Mouse (Mus musculus): Measurements from ENCODE around the gene Dennd2c.
A peak's percentile ranks its signal among the peaks of the same experiment; 100 is the strongest.

The Dennd2c gene

GRCm38 (mm10) chr3:103123636-103124035 is 21.2 kb downstream of the Dennd2c start:
- DNase-seq = no peak

- no peak for DNase-seq
Observed at GRCm38 (mm10) chr3:103126138-103126537, 23.7 kb downstream of the Dennd2c start.

- no peak for DNase-seq
Observed at GRCm38 (mm10) chr3:103127177-103127576, 24.8 kb downstream of the Dennd2c start.

GRCm38 (mm10) chr3:103127721-103128120 is 25.3 kb downstream of the Dennd2c start:
- DNase-seq = no peak

GRCm38 (mm10) chr3:103128251-103128650 is 25.8 kb downstream of the Dennd2c start:
- DNase-seq = no peak

GRCm38 (mm10) chr3:103129367-103130159 is 27.2 kb downstream of the Dennd2c start:
- no peak for DNase-seq

GRCm38 (mm10) chr3:103130236-103130751 is 27.9 kb downstream of the Dennd2c start:
- peak; percentile 47 for DNase-seq

- DNase-seq = no peak
Observed at GRCm38 (mm10) chr3:103133098-103133497, 30.7 kb downstream of the Dennd2c start.

GRCm38 (mm10) chr3:103136414-103137077 is 34.1 kb downstream of the Dennd2c start:
- DNase-seq = no peak

GRCm38 (mm10) chr3:103139047-103139446 is 36.6 kb downstream of the Dennd2c start:
- DNase-seq = peak; percentile 26

GRCm38 (mm10) chr3:103140095-103140838 is 37.9 kb downstream of the Dennd2c start:
- peak; percentile 30 for DNase-seq

- DNase-seq = no peak
Observed at GRCm38 (mm10) chr3:103141287-103141686, 38.9 kb downstream of the Dennd2c start.

GRCm38 (mm10) chr3:103142366-103142765 is 40.0 kb downstream of the Dennd2c start:
- DNase-seq = no peak

- DNase-seq = no peak
Observed at GRCm38 (mm10) chr3:103145336-103145735, 42.9 kb downstream of the Dennd2c start.

- no peak for DNase-seq
Observed at GRCm38 (mm10) chr3:103145791-103146190, 43.4 kb downstream of the Dennd2c start.

- DNase-seq = peak; percentile 13
Observed at GRCm38 (mm10) chr3:103146330-103147166, 44.1 kb downstream of the Dennd2c start.

GRCm38 (mm10) chr3:103147775-103148174 is 45.4 kb downstream of the Dennd2c start:
- DNase-seq = no peak

- no peak for DNase-seq
Observed at GRCm38 (mm10) chr3:103148941-103149340, 46.5 kb downstream of the Dennd2c start.

GRCm38 (mm10) chr3:103153761-103154160 is 51.4 kb downstream of the Dennd2c start:
- DNase-seq = no peak

- DNase-seq = no peak
Observed at GRCm38 (mm10) chr3:103159232-103159900, 57.0 kb downstream of the Dennd2c start.

GRCm38 (mm10) chr3:103169771-103170170 is 67.4 kb downstream of the Dennd2c start:
- peak; percentile 80 for DNase-seq
